Mouse (Mus musculus) hindbrain, embryonic 16.5 days (tissue): ENCODE data around the gene Smndc1. TPM values are rescaled to one million over a fixed set of nuclear protein-coding genes. Genes with fewer than 3 reads are reported as not detected.
"Not testable (repeated sequence)": the region's sequence is repeated elsewhere in the genome, so short reads cannot be mapped to it uniquely, and the experiment has no call there.

ENCODE experiments used
- ATAC-seq: fragments of 200-750 bp; cut with Nextera tagmentation; 2 replicates; pipeline ENCODE4 v1.8.0; 2017; ENCODE audit warnings: moderate TSS enrichment, moderate library complexity
- H3K27ac ChIP-seq: fragments of 300-500 bp; sonication (generic); 2 replicates; pipeline ENCODE4 v1.5.1; 2014; ENCODE audit warnings: low read depth, mild to moderate bottlenecking, control low read depth, low read length, moderate library complexity
- H3K27me3 ChIP-seq: fragments of 300-500 bp; sonication (generic); replicated peaks from 2 replicates; pipeline ENCODE4 v1.6.1; 2014; ENCODE audit warnings: low read length; ENCODE audit not compliant: control insufficient read depth, insufficient read depth
- H3K36me3 ChIP-seq: fragments of 300-500 bp; sonication (generic); 2 replicates; pipeline ENCODE4 v1.6.1; 2014; ENCODE audit warnings: mild to moderate bottlenecking, low read length, moderate library complexity, mixed read lengths; ENCODE audit not compliant: control insufficient read depth, insufficient read depth
- H3K4me1 ChIP-seq: fragments of 300-500 bp; sonication (generic); 2 replicates; pipeline ENCODE4 v1.6.1; 2014; ENCODE audit warnings: low read depth, low read length; ENCODE audit not compliant: control insufficient read depth, insufficient read depth
- H3K4me2 ChIP-seq: fragments of 300-500 bp; sonication (generic); 2 replicates; pipeline ENCODE4 v1.6.1; 2014; ENCODE audit warnings: mild to moderate bottlenecking, low read length, control low read depth, moderate library complexity
- H3K4me3 ChIP-seq: fragments of 300-500 bp; sonication (generic); 2 replicates; pipeline ENCODE4 v1.5.1; 2014; ENCODE audit warnings: mild to moderate bottlenecking, low read length, control low read depth, moderate library complexity
- H3K9ac ChIP-seq: fragments of 300-500 bp; sonication (generic); 2 replicates; pipeline ENCODE4 v1.6.1; 2014; ENCODE audit warnings: low read depth, mild to moderate bottlenecking, control low read depth, low read length, moderate library complexity
- H3K9me3 ChIP-seq: fragments of 300-500 bp; sonication (generic); 2 replicates; pipeline ENCODE4 v1.6.1; 2014; ENCODE audit warnings: mild to moderate bottlenecking, low read length, moderate library complexity; ENCODE audit not compliant: control insufficient read depth
- WGBS: fragments of 180-500 bp; shearing (Covaris S2); extraction: QIAGEN DNeasy Blood & Tissue Kit; methylation state at CpG from one replicate; pipeline ENCODE4 v1.1.7; 2014; 5-methylcytosine and 5-hydroxymethylcytosine counted together
- polyA plus RNA-seq: library from polyadenylated mRNA; unstranded; fragments of >200 nt; fragmentation: Nextera tagmentation; extraction: Ambion mirVana; gene quantifications from 2 replicates; pipeline ENCODE4 v1.2.1, GENCODE M21; 2015

Gene Smndc1
- polyA plus RNA-seq, 1 experiment from 2014 or later, result 26.9 TPM

DNA sequence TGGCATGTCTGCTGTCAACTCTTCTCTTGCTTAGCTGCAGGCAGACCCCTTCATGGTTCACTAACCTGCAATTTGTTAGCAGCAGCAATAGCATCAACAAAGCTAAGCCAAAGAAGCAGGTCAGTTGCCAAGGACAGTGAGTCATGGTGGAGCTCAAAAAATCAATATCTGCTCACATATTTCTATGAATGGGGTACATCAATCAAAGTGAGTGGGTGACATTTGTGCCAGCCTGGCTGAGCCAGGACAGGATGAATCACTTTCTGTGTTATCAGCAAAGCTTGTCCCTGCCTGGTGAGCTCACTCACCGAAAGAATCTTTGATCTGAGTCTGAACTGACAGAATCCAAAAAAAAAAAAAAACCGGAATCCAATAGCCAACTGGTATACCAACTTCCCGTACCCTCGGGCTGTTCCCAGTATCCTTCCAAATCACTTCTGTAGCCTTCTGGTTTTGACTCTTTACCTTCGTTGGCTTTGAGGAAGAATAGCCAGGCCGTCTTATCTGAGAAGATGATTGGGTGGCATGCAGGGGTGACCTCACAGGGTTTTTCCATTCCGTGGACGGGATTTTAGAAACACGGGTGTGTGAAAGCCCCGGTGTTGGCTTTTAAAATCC, 13.9 kb upstream of the Smndc1 start:
- H3K9ac ChIP-seq, result no peak overlapping the region
- H3K4me1 ChIP-seq, result no peaks in the 10 kb centered on the region; the same call in 1 of the 2 replicates
- H3K4me2 ChIP-seq, result no peak overlapping the region
- 82% methylated on average over 10 of the region's 10 CpGs for WGBS
- H3K9me3 ChIP-seq, result no peaks in the 10 kb centered on the region
- peak; percentile 58; the same call in 1 of the 2 replicates for ATAC-seq
- H3K27me3 ChIP-seq, result no peaks in the 10 kb centered on the region
- no peak overlapping the region for H3K4me3 ChIP-seq
- H3K27ac ChIP-seq, result peak overlapping the region; percentile 36; the same call in 1 of the 2 replicates
- no peaks in the 10 kb centered on the region for H3K36me3 ChIP-seq

DNA sequence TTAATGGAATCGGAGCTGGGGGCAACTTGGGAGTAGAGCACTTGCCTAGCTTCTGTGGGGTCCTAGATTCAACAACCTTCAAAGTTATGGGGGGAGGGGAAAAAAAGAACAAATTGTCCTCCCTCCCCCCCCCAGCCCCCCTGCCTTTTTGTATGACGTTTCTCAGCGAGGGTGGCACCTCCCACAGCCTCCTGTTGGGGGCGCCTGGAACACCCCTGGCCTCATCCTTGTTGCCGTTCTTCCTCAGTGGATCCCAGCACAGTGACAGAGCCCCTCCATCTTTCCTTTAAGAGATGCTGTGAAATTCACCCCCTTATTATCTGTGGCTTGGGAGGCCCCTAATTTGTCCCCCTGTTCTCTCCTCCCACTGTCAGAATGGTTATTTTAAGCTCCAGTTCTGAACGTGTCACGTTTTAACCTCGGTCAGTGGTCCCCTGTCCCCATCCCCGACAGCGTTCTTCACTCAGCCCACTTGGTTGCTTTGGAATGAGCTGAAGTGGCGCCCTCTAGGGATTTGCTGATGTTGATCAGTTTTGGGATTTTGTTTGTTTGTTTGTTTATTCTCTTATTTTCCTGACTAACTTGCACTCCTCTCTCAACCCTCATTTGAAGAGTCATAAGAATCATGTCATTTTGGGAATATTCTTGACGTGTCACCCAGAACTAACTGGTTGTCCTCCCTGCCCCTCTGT, 12.5 kb upstream of the Smndc1 start:
- no peaks in the 10 kb centered on the region; the same call in 1 of the 2 replicates for H3K4me1 ChIP-seq
- no peaks in the 10 kb centered on the region for H3K27me3 ChIP-seq
- H3K4me3 ChIP-seq, result no peak overlapping the region
- 60% methylated on average over 11 of the region's 12 CpGs for WGBS
- no peak for ATAC-seq
- H3K9ac ChIP-seq, result no peak overlapping the region
- no peak overlapping the region for H3K27ac ChIP-seq
- no peaks in the 10 kb centered on the region for H3K36me3 ChIP-seq
- no peak overlapping the region for H3K4me2 ChIP-seq
- no peaks in the 10 kb centered on the region for H3K9me3 ChIP-seq

DNA sequence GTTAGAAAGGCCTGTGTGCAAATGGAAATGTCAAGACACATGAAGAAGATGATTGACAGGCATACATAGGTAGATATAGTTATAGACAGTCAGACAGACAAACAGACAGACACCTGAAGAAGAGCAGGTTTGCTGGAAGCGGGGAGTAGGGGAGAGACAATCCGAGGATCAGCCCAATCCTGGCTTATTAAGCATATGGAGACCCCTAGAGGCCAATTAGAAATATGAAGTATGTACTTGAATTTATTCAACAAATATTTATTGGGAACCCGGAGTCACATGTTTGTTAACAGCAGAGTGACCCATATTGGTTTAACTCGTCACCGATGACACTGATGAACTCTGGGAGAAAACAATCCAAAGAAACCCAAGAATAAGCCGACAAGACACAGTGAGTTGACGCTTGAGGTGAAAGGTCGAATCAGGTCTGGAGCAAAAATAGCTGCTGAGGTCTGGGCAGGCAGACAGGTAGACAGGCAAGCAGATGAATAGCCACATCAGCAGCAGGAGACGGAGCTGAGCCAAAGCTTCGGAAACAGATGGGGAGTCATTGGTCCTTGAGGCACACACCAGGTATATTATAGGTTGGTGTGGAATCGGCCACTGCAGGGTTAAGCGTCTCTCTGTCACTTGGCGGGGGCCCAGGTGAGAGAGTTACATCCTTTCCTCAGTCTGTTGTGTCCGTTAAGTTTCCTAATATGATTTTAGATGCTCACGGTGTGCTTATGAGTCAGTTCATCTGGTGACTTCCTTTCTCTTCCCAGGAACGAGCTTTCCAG, 10.1 kb upstream of the Smndc1 start:
- Histone ChIP-seq H3K4me2 (no peak overlapping the region), H3K9ac (no peak overlapping the region)
- 86% methylated on average over 16 of the region's 16 CpGs for WGBS

DNA sequence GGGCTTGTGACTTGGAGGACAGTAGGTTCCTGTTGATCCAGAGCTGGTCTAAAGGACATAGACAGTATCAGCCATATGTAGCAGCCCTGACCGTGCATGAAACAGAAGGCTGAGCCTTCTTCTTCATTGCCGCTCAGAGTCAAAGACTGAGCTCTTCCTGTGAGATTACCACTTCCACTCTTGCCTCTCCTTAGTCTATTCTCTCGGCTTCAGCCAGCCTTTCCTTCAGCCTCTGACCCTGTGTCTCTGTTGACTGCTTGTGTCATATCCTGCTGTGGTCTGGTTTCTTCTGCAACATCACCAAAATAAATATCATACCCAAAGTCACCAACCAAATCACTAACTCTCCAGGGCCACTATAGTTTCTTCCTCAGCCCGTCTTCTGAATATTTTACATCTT, 8.8 kb upstream of the Smndc1 start:
- no peak overlapping the region for H3K27ac ChIP-seq
- H3K27me3 ChIP-seq, result no peaks in the 10 kb centered on the region
- H3K4me1 ChIP-seq, result no peaks in the 10 kb centered on the region
- no peak for ATAC-seq
- no peaks in the 10 kb centered on the region for H3K36me3 ChIP-seq
- no peak overlapping the region for H3K9ac ChIP-seq
- no peak overlapping the region for H3K4me3 ChIP-seq
- no peaks in the 10 kb centered on the region for H3K9me3 ChIP-seq
- 95% methylated on average over 4 of the region's 4 CpGs for WGBS
- no peak overlapping the region for H3K4me2 ChIP-seq

More for the DNA sequence above, 10.1 kb upstream of the Smndc1 start:
- Histone ChIP-seq H3K36me3 (no peaks in the 10 kb centered on the region), H3K27me3 (no peaks in the 10 kb centered on the region), H3K9me3 (no peaks in the 10 kb centered on the region), H3K27ac (no peak overlapping the region), H3K4me1 (no peaks in the 10 kb centered on the region; the same call in 1 of the 2 replicates), H3K4me3 (no peak overlapping the region)
- ATAC-seq, result no peak

DNA sequence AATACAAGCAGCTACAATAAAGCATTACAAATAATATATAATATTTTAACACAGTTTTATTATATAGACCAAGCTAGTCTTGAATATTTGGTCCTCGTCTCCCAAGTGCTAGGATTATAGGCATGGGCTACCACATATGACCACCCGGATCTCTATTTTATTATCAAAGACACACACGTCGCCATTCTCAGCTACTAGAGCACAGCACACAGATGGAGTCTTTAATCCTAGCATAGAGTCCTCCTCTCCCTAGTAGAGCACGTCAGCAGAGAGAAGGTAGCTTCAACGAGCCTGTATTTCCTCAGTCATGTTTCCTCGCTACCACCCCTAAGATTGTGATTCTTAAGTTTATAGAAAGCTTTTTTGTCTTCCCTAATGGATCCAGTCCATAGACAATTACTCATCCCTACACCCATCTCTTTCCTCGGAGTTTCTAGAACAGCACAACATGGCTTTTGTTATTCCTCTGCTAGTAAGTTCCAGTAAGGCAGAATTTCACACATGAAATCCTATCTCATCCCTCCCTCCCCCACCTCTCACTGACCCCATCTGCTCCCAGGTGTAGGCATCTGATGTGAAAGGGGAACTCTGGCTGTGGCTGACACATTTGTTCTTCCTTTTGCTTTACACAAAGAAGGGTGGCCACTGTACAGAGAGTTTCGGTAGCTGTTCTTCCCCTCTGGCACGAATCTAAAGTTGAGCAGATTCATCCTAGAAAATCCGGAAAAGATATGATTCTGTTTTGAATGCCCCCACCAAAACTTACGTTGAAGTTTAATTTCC, 7.3 kb upstream of the Smndc1 start:
- Histone ChIP-seq H3K36me3 (no peaks in the 10 kb centered on the region), H3K4me1 (no peaks in the 10 kb centered on the region), H3K4me3 (no peak overlapping the region), H3K9me3 (no peaks in the 10 kb centered on the region), H3K27ac (no peak overlapping the region), H3K9ac (no peak overlapping the region), H3K4me2 (no peak overlapping the region), H3K27me3 (no peaks in the 10 kb centered on the region)
- ATAC-seq, result no peak
- 89% methylated on average over 12 of the region's 12 CpGs for WGBS

DNA sequence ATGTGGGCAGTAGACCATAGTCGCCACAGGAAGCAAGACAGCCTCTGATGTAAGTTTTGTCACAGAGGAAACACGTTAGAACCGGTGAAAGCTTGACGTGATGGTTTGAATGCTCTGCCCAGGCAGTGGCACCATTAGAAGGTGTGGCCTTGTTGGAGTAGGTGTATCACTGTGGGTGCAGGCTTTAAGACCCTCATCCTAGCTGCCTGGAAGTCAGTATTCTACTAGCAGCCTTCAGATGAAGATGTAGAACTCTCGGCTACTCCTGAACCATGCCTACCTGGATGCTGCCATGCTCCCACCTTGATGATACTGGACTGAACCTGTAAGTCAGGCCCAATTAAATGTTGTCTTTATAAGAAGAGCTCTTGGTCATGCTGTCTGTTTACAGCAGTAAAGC, 5.4 kb upstream of the Smndc1 start:
- H3K4me3 ChIP-seq, ATAC-seq, H3K4me1 ChIP-seq, H3K27ac ChIP-seq, H3K4me2 ChIP-seq, H3K27me3 ChIP-seq, H3K9ac ChIP-seq, H3K9me3 ChIP-seq, H3K36me3 ChIP-seq: not testable (repeated sequence)
- WGBS, result 46% methylated on average over 5 of the region's 5 CpGs

DNA sequence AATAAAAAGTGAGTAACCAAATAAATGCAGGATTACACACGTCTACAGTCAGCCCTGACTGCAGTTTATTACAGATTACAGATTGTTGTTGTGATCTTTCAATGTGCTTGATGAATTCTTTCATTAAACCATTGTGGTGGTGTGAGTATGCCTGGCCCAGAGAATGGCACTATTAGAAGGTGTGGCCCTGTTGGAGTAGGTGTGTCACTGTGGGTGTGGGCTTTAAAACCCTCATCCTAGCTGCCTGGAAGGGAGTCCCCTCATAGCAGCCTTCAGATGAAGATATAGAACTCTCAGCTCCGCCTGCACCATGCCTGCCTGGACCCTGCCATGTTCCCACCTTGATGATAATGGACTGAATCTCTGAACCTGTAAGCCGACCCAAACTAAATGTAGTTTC, 4.6 kb upstream of the Smndc1 start:
- not testable (repeated sequence) for H3K4me3 ChIP-seq, H3K9ac ChIP-seq, H3K36me3 ChIP-seq, ATAC-seq, H3K27ac ChIP-seq, H3K4me2 ChIP-seq, H3K9me3 ChIP-seq, H3K27me3 ChIP-seq, H3K4me1 ChIP-seq
- 71% methylated on average over 3 of the region's 3 CpGs for WGBS

DNA sequence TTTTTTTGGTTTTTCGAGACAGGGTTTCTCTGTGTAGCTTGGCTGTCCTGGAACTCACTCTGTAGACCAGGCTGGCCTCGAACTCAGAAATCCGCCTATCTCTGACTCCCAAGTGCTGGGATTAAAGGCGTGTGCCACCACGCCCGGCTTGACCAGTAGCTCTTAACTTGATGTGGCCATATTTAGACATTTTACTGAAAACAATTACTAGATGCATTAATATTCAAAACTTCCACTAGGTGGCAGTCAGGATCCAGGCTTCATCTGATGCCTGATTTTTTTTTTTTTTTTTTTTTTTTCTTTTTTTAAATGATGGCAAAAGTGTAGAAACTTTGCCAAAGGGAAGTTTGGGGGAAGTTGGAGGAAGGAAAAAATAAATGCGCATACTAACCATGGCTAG, 4.2 kb upstream of the Smndc1 start:
- H3K27ac ChIP-seq, result no peak overlapping the region
- H3K27me3 ChIP-seq, result no peaks in the 10 kb centered on the region
- no peak overlapping the region for H3K9ac ChIP-seq
- ATAC-seq, result no peak
- 21% methylated on average over 7 of the region's 7 CpGs for WGBS
- no peak overlapping the region for H3K4me2 ChIP-seq
- no peaks in the 10 kb centered on the region for H3K9me3 ChIP-seq
- peaks cover 9% of the 10 kb centered on the region for H3K4me1 ChIP-seq
- H3K4me3 ChIP-seq, result no peak overlapping the region
- no peaks in the 10 kb centered on the region for H3K36me3 ChIP-seq

DNA sequence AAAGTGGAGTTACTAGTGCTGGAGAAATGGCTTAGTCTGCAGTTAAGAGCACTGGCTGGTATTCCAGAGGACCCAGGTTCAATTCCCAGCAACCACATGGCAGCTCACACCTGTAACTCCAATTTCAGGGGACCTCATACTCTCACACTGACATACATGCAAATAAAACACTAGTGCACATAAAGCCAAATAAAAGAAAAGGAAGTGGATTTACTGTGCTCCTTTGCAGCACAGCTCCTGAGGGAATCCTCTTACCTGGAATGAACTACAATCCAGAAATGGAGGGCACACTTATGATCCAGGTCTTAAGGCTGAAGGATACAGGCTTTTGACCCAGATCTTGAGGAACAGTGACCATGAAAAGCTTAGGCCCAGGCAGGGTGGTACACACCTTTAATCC, 3.3 kb upstream of the Smndc1 start:
- Histone ChIP-seq H3K4me2 (no peak overlapping the region), H3K9me3 (no peaks in the 10 kb centered on the region), H3K36me3 (peaks cover 2% of the 10 kb centered on the region; the same call in 1 of the 2 replicates), H3K9ac (no peak overlapping the region), H3K27ac (no peak overlapping the region), H3K4me3 (no peak overlapping the region), H3K27me3 (no peaks in the 10 kb centered on the region), H3K4me1 (peaks cover 14% of the 10 kb centered on the region)
- no peak for ATAC-seq
